Mouse (Mus musculus) lung, postnatal 0 days (tissue): ENCODE data around the gene Psmb6. TPM values are rescaled to one million over a fixed set of nuclear protein-coding genes. Genes with fewer than 3 reads are reported as not detected.

ENCODE experiments used
- ATAC-seq: fragments of 200-750 bp; cut with Nextera tagmentation; 2 replicates; pipeline ENCODE4 v1.8.0; 2017; ENCODE audit warnings: moderate library complexity
- DNase-seq: peaks from one replicate; pipeline ENCODE4 v3.0.0-alpha.2; 2016; ENCODE audit warnings: low spot score
- H3K27ac ChIP-seq: fragments of 300-500 bp; sonication (generic); 2 replicates; pipeline ENCODE4 v1.5.1; 2014; ENCODE audit warnings: antibody characterized with exemption, mild to moderate bottlenecking, low read length, mixed read lengths
- H3K27me3 ChIP-seq: fragments of 300-500 bp; sonication (generic); replicated peaks from 2 replicates; pipeline ENCODE4 v1.6.1; 2014; ENCODE audit warnings: low read length, mixed read lengths; ENCODE audit not compliant: insufficient read depth
- H3K36me3 ChIP-seq: fragments of 300-500 bp; sonication (generic); 2 replicates; pipeline ENCODE4 v1.6.1; 2014; ENCODE audit warnings: low read length, mixed read lengths; ENCODE audit not compliant: insufficient read depth
- H3K4me1 ChIP-seq: fragments of 300-500 bp; sonication (generic); 2 replicates; pipeline ENCODE4 v1.6.1; 2014; ENCODE audit warnings: antibody characterized with exemption, low read depth, low read length, mixed read lengths; ENCODE audit not compliant: insufficient read depth
- H3K4me2 ChIP-seq: fragments of 300-500 bp; sonication (generic); replicated peaks from 2 replicates; pipeline ENCODE4 v1.6.1; 2014; ENCODE audit warnings: low read depth, mild to moderate bottlenecking, low read length, moderate library complexity, mixed read lengths
- H3K4me3 ChIP-seq: fragments of 300-500 bp; sonication (generic); 2 replicates; pipeline ENCODE4 v1.5.1; 2014; ENCODE audit warnings: low read depth, low read length
- H3K9ac ChIP-seq: fragments of 300-500 bp; sonication (generic); replicated peaks from 2 replicates; pipeline ENCODE4 v1.6.1; 2014; ENCODE audit warnings: low read depth, mild to moderate bottlenecking
- H3K9me3 ChIP-seq: fragments of 300-500 bp; sonication (generic); 2 replicates; pipeline ENCODE4 v1.6.1; 2016; ENCODE audit warnings: low read length, mixed read lengths
- CTCF ChIP-seq: IDR thresholded peaks from 2 replicates; pipeline ENCODE4 v1.5.1; 2016; ENCODE audit warnings: antibody characterized with exemption, mild to moderate bottlenecking
- EP300 ChIP-seq: IDR thresholded peaks from 2 replicates; pipeline ENCODE4 v1.6.1; 2016; ENCODE audit warnings: antibody characterized with exemption, mild to moderate bottlenecking, control low read depth
- WGBS: fragments of 180-500 bp; shearing (Covaris S2); extraction: QIAGEN DNeasy Blood & Tissue Kit; methylation state at CpG from one replicate; pipeline ENCODE4 v1.1.7; 2014; 5-methylcytosine and 5-hydroxymethylcytosine counted together
- polyA plus RNA-seq: library from polyadenylated mRNA; unstranded; fragments of >200 nt; fragmentation: Nextera tagmentation; extraction: Ambion mirVana; gene quantifications from 2 replicates; pipeline ENCODE4 v1.2.1, GENCODE M21; 2015

Gene Psmb6
- 451 and 505 TPM in 2 replicates for polyA plus RNA-seq

DNA sequence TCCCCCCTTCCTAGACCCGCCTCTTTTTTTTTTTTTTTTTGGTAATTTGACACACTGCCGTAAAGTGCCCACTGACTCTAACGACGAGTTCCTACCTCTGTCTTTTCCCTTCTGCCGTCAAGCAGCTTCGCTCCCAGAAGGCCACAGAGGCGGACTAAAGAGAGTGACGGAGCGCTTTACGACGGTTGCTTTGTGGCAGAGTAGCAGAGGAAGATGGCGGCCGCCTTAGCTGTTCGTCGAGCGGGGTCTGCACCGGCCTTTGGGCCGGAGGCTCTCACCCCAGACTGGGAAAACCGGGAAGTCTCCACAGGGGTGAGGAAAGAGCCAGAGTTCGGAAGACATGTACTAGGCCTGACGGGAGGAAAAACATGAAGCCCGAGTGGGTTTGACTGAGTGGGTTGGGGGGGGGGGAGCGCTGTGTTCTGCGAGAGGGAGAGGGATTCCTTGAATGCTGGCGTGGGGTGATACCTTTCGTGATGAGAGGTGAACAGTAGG is at the start of gene Psmb6:
Gene Psmb6 (plus strand): TSS at position 184 of the 495 bp plus-strand sequence.
- Histone ChIP-seq H3K27me3 (no peaks in the 10 kb centered on the region), H3K9me3 (no peaks in the 10 kb centered on the region), H3K27ac (peak within 1 kb of the TSS; percentile 26; the same call in 1 of the 2 replicates), H3K4me2 (peak within 1 kb of the TSS; percentile 73), H3K36me3 (no peaks in the 10 kb centered on the region; the same call in none of the 2 replicates), H3K4me3 (peak within 1 kb of the TSS; percentile 75), H3K9ac (peak within 1 kb of the TSS; percentile 51), H3K4me1 (peaks cover 2% of the 10 kb centered on the region; the same call in 1 of the 2 replicates)
- WGBS: under 1% methylated on average over 26 of the region's 26 CpGs
- ATAC-seq (peak; percentile 97), DNase-seq (peak; percentile 100)
- TF ChIP-seq EP300 (0 out of 2 replicates have a peak, but pooled peaks have one; percentile 54), CTCF (no peak)

DNA sequence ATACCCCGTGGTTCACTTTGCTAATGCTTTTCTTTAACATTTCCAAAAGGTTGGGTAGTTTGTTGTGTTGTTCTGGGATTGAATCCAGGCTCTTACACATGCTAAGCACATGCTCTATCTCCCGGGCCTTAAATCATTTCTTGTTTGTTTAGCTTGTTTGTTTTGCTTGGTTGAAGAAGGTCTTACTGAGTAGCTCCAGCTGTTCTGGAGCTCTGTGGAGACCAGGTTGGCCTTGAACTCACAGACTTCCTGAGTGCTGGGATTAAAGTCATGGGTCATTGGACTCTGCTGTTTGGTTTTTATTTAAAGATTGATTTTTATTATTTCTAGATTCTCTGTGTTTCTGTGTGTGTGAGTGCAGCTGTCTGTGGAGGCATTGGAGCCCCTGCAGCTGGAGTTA is 39.7 kb upstream of the Psmb6 start:
- DNase-seq: no peak

DNA sequence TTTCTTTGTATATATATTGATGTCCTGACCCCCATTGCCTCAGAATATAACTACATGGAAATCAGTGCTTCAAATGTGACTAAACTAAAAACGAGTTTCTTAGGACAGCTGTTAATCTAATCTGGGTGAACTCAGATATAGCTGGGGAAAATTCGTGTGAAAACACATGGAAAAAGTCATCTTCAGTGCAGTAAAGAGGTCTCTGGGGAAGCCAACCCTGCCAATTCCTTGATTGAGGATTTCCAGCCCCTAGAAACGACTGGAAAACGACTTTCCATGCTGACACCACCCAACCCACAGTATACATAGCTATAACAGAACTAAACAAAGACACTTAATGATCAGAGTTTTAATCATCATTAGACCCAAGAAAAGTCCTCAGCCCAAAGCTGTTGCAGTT is 37.4 kb upstream of the Psmb6 start:
- no peak for ATAC-seq
- Histone ChIP-seq H3K27me3 (no peaks in the 10 kb centered on the region), H3K9me3 (no peaks in the 10 kb centered on the region), H3K4me1 (no peaks in the 10 kb centered on the region), H3K4me2 (no peak overlapping the region), H3K27ac (no peak overlapping the region), H3K9ac (no peak overlapping the region), H3K4me3 (no peak overlapping the region), H3K36me3 (no peaks in the 10 kb centered on the region)
- no peak for DNase-seq
- TF ChIP-seq EP300: no peak
- TF ChIP-seq CTCF: no peak
- 37% methylated on average over 4 of the region's 4 CpGs for WGBS

More for the DNA sequence above, 39.7 kb upstream of the Psmb6 start:
- no peak overlapping the region for H3K4me2 ChIP-seq
- WGBS: 33% methylated on average over 2 of the region's 2 CpGs
- no peaks in the 10 kb centered on the region for H3K4me1 ChIP-seq
- no peaks in the 10 kb centered on the region for H3K27me3 ChIP-seq
- no peaks in the 10 kb centered on the region for H3K36me3 ChIP-seq
- no peak overlapping the region for H3K27ac ChIP-seq
- H3K9ac ChIP-seq: no peak overlapping the region
- H3K4me3 ChIP-seq: no peak overlapping the region
- ATAC-seq: no peak
- TF ChIP-seq EP300 (no peak), CTCF (no peak)
- no peaks in the 10 kb centered on the region for H3K9me3 ChIP-seq

DNA sequence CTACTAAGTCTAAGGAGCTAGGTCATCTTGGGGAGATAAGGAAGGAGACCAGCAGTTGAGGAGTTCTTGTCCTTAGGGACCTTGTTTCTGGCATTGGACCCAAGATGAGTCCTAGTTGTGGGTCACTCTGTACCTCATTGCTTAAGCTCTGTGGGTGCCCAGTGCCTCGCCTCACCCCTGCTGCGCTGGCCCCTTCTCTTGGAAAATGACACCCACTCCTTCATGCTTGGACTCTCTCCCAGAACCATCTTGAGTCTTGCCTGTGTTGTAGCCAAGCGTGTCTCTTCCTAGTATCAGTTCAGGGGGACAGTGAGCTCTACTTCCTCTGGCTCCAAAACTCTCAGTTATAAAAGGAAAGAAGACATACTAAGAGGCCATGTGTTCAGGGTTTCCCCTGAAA is 36.0 kb upstream of the Psmb6 start:
- Histone ChIP-seq H3K4me1 (no peaks in the 10 kb centered on the region), H3K4me2 (no peak overlapping the region), H3K27me3 (no peaks in the 10 kb centered on the region), H3K27ac (no peak overlapping the region), H3K36me3 (no peaks in the 10 kb centered on the region), H3K9ac (no peak overlapping the region), H3K4me3 (no peak overlapping the region), H3K9me3 (no peaks in the 10 kb centered on the region)
- no peak for ATAC-seq
- 82% methylated on average over 3 of the region's 3 CpGs for WGBS
- TF ChIP-seq CTCF: no peak
- no peak for TF ChIP-seq EP300
- DNase-seq: no peak

DNA sequence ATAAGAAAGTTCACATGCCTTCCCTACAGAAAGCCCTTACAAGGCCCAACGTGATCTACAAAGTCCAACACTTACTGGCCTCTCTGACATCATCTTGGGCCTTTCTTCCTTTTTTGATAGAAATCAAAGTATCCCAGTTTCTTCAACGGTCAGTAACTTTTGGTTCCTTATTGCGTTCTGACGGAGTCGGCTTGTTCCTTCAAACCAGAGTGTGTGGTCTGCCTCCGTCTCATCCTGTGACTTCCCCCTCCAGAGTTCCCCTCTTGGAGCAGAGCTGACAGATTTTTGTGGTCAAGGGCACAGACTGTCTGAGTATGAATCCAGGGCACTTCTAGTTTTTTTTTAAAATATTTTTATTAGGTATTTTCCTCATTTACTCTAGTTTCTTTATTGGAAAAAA is 35.5 kb upstream of the Psmb6 start:
- no peaks in the 10 kb centered on the region for H3K9me3 ChIP-seq
- no peaks in the 10 kb centered on the region for H3K4me1 ChIP-seq
- peak; percentile 47; the same call in 1 of the 2 replicates for ATAC-seq
- whole genome bisulfite sequencing: 82% methylated on average over 6 of the region's 6 CpGs
- H3K4me2 ChIP-seq: no peak overlapping the region
- TF ChIP-seq EP300 (no peak), CTCF (no peak)
- DNase-seq: peak; percentile 43
- H3K36me3 ChIP-seq: no peaks in the 10 kb centered on the region
- H3K27ac ChIP-seq: no peak overlapping the region
- H3K9ac ChIP-seq: no peak overlapping the region
- H3K27me3 ChIP-seq: no peaks in the 10 kb centered on the region
- H3K4me3 ChIP-seq: no peak overlapping the region

DNA sequence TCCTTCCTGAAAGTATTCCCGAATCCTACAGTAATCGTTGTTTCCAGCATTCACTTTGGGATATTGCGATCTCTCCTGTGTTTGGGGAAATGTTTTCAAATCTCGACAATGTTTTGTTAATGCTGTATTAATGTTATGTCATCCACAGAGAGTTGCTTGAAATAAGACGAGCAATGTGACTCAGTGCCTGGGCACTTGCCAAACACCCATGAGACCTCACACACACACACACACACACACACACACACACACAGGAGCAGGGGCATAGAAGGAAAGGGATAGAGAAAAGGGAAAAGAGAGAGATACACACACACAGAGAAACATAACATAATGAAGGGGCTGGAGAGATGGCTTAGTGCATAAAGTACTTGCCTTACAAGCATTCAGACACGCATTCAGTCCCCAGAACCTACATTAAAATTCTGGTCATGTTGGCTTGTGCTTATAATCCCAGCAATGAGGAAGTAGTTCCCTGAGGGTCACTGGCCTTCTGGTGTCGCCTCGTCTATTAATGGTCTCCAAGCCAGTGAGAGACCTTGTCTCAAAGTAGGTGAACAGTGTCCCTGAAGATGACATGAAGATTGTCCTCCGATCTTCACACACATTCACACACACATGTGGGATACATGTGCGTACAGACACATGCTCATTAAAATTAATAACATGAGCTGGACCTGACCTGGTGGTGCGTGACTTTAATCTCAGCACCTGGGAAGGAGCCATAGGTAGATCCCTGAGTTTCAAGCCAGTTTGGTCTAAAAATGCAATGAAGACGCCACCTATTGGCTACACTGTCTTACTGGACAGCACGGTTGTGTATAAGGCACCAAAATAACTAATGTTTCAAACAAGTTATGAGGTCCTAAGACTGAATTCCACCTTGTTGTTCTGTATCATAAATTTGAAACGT is 25.3 kb upstream of the Psmb6 start:
- peak; percentile 46 for DNase-seq
- Histone ChIP-seq H3K27ac (no peak overlapping the region), H3K4me1 (no peaks in the 10 kb centered on the region), H3K4me3 (no peak overlapping the region), H3K4me2 (no peak overlapping the region), H3K36me3 (no peaks in the 10 kb centered on the region), H3K27me3 (no peaks in the 10 kb centered on the region), H3K9ac (no peak overlapping the region), H3K9me3 (no peaks in the 10 kb centered on the region)
- no peak for ATAC-seq
- WGBS: 60% methylated on average over 14 of the region's 14 CpGs
- peak; percentile 69 for TF ChIP-seq CTCF
- TF ChIP-seq EP300: no peak
